Mouse (Mus musculus): Measurements from ENCODE around the gene Clic5.

DNA sequence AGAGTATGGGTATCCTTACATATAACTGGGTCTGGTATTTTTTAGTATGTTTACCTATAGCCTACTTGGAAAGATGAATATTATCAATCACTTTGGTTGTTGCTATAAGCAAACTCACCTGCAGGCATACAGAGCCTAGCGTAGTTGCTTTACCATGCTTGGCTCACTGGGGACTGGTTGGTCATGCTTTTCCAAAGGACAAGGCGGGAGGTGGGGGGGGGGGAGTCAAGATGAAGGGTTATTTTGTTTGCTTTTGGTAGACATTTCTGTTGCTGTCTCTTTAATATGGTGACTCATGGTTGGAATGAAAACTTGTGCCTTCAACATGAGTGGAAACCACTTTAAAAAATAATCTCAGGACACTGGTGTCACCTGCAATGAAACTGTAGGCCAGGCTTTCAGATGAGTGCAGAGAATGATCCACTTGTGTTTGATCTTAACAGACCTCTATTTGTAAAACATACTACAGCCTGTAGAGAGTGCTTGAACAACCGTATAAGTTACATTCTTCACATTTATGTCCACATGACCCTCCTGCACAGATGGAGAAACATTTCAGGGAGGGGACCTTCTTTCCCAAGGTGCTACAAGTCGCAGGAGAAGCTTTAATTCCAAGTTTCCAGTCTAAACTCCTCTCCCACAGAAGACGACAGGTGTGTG, 24.7 kb downstream of the Clic5 start:
- no peak for TF ChIP-seq POLR2A (IDR thresholded peaks at IDR 0.05; ENCODE audit: insufficient read depth, low read depth, low read length)
- no peak for TF ChIP-seq CTCF (IDR thresholded peaks at IDR 0.05)
- TF ChIP-seq EP300 (IDR thresholded peaks at IDR 0.05; ENCODE audit: insufficient read depth, low read depth, low read length), result no peak

Data from heart, adult 2 months (tissue).